Mouse (Mus musculus) spleen, postnatal 10 days (tissue): Measurements from ENCODE around the gene Ap3d1.
A peak's percentile ranks its signal among the peaks of the same experiment; 100 is the strongest.

ENCODE experiments used
- DNase-seq, 2 experiments: peaks; one replicate each; pipeline ENCODE4 v3.0.0; 2021 to 2022; ENCODE audit warnings: low spot score in 2 of 2

Gene Ap3d1

DNA sequence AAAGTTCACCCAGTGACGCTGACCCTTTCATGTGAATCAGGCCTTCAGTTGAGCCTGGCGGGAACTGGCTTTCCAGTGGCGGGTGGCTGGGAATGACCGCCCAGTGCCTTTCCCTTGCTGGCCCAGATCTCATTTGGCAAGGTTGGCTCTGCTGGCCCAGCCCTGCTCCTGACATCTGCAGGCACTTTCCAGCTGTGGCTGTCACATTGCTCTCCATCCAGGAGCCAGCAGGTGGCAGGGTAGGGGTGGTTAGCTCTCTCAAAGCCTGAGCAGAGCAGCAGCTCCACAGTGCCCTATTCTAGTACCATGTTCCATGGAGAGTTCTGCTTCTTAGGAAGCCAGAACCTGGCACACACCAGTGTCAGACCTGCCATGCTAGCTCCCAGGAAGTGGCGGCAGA, 15.7 kb upstream of the Ap3d1 start:
- peak; percentile 60 to 86 for DNase-seq

DNA sequence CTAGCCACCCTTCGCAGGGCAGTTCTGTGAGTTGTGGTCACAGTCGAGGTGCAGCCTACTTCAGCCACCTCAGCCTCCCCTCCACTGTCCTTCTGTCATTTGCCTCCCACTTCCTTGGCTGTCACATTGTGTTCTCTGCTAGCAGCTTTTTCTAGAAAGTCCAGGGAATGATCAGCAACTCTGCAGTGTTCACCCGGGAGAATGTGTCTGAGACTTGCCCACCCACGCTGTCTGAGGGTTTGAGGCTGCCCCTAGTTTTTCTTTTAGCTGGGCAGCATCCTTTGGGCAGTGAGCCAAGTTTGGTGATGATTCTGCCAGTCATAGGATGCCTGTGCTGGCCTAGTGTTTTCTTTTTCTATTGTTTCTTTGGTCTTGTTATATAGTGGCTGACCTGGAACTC, 14.9 kb upstream of the Ap3d1 start:
- peak; percentile 22 to 38 for DNase-seq

DNA sequence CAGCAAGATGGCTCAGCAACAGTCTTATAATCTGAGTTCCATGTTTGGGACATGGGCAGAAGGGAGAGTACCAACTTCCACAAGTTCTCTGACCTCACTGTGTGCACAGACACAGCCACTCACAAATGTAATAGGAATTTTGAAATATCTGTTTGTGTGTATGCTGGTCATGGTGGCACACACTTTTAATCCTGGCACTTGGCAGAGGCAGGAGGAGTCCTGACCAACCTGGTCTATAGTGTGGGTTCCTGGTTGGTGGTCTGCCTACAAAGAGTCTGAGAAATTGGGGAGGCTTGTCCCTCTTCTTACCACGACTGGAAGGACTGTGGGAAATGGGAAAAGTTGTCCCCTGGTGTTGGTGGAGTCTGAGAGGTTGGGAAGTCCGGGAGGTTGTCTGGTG, 14.4 kb upstream of the Ap3d1 start:
- DNase-seq: no peak

DNA sequence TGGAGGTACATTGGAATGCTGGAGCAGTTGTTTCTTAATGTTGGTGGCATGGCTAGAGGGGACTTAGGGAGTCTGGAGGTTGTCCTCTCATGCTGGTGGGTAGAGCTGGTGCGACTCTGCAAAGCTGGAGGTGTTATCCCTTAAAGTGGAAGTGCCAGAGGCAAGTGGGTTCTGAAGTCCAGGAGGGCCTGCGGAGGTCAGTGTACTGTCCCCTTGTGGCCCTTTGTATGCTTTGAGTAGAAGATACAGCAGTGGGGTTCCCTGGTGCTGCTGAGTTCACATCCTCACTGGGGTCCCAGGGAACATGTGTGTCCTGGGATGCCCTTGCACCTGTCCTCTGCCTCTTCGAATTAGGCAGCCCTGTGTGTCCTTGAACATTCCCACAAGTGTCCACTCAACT, 14.0 kb upstream of the Ap3d1 start:
- peak; percentile 33 to 42 for DNase-seq

DNA sequence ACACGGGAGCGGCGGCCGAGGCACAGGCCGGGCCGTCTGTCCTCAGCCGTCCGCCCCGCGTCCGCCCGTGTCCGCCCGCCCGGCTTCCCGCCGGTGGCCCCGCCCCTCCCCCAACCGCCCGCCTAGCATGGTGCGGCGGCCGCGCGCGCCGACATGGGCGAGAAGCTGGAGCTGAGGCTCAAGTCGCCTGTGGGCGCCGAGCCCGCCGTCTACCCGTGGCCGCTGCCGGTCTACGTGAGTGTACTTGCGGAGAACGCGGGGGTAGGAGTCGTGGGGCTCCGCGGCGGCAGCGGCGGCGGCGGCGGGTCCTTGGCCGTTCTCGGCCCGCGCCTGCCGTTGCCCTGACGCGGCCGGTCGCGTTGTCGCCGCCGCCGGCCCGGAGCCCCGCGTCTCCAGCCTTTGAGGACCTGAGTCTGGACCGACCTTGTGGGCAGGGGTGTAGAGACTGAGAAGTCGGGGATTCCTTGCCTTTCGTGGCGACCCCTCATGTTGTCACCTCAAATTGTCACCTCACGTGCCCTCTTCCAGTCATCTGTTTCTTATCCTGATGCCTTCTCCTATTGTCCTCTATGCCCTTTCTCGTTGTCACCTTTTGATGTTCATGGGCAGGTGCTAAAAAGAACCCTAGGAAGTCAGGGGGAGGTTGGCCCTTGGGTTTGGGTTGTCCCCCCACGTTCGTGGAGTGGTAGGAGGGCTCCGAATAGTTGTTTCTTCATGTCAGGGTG, 13.4 kb upstream of the Ap3d1 start:
- no peak for DNase-seq

- peak; percentile 99 to 100 for DNase-seq
Measured at GRCm38 (mm10) chr10:80754594-80755290, 12.7 kb upstream of the Ap3d1 start, which contains the start of gene Dot1l. Gene Dot1l (plus strand): TSS chr10:80755206.

DNA sequence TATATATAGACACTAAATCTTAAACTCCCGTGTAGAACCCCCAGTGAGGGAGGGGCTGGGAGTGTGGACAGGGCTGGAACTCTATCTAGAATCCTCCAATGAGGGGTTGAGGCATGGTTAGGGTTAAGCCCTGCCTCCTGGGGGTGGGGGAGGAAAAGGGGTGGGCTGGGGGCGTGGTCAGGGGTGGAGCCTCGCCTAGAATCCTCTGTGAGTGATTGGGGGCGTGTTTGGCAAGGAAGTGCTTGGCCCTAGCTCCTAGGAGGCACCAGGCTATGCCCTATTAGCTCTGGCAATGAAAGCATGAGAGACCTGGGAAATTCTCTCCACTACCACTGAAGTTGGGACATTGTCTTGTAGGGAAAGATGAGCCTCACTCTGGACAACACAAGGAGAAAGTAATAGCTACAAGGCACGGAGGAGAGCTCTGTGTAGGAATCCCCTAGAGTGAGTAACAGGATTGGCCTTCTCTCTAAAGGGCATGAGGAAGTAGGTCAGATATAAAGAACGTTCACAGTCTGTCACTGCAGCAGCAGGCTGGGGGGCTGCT, 10.1 kb upstream of the Ap3d1 start:
- DNase-seq: peak; percentile 31 to 79

- DNase-seq: peak; percentile 27 to 45
Measured at GRCm38 (mm10) chr10:80751188-80751832, 9.2 kb upstream of the Ap3d1 start.

DNA sequence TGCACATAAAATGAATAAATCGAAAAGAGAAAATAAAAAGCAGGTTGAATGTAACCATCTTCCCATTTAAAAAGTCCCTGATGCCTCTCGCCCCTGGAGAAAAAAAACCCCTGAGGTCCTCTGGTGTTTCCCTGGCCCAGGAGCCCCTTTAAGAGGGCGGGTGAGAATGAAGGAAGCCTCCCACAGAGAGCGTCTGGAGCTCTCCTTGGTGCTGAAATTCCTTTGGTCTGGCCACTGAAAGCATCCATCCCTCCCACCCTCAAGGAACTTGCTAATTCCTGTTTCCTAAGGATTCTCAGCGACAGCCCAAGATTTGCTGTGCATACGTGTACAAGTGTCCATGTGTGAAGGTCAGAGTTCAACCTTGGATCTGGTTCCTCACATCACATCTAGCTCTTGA, 6.5 kb upstream of the Ap3d1 start:
- DNase-seq: peak in 1 of 2 experiments; percentile 71

DNA sequence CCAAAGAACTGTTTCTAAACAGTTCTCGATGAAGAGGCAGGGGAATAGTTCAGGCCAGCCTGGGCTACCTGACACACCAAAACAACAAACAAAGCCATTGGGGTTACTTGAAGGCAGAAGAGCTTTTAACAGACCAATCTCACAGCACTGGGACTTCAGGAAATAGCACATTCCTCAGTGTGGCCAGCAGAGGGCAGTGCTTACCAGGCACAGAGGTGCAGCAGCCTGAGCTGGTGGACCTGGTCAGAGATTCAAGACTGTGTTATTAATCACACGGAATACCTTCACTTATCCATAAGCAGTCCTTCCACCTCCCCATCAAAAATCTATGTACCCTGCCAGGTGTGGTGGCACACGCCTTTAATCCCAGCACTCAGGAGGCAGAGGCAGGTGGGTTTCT, 5.3 kb upstream of the Ap3d1 start:
- DNase-seq: peak; percentile 73 to 89

- DNase-seq: peak; percentile 27 to 77
Measured at GRCm38 (mm10) chr10:80744262-80744661, 2.2 kb upstream of the Ap3d1 start.

DNA sequence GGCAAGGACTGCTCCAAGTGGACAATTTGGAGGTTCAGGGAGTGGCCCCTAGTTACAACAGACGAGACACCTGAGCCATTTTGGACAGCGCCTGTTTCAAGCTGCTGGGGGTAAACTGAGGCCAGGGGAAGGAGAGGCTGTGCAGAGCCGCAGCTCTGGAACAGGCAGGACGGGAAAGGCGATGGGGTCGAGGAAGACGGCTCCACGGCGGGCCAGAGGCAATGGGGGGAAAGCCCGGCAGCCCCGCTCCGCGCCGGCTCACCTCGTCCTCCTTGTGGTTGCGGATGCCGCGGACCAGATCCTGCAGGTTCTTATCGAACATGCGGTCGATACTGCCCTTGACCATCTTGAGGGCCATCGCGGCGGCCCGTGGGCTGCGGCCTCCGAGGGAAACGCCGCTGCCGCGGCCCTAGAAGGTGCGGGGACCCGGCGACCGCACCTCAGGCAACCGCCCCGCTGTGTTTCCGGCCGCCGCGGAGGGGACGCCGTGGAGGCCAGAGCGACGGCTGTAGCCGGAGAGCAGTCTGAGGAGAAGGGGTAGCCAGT, 357 bp downstream of the Ap3d1 start:
- DNase-seq: peak; percentile 20 to 51

DNA sequence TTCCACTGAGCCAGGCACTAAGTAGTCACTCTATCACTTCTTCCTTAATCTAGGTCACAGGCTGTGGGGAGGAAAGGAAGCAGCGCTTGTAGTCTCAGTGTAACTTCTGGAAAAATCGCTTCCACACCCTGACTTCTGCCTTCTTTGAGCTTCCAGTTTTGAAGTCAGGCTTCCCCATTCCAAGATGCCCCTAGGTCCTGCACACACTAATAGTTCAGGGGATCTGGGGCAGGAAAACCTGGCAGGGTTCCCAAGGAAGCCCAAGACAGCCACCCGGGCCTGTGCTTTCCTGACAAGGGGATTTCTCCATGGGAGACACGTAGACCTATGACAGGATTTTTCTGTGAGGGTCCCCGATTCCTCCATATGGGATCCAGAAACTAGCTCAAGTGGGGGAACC, 918 bp downstream of the Ap3d1 start:
- peak in 1 of 2 experiments; percentile 28 for DNase-seq

DNA sequence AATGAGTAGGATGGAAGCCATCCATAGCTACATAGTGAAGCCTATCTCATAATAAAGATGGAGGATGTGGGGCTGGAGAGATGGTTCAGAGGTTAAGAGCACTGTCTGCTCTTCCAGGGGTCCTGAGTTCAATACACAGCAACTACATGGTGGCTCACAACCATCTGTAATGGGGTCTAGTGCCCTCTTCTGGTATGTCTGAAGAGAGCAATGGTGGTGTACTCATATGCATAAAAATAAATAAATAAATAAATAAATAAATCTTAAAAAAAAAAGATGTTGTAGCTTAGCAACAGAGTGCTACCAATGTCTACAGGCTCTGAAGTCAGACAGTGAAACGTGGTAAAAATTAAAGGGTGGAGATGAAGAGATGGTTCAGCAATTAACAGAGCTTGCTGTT, 3.4 kb downstream of the Ap3d1 start:
- DNase-seq: no peak

- no peak for DNase-seq
Measured at GRCm38 (mm10) chr10:80736731-80737130, 5.3 kb downstream of the Ap3d1 start.

DNA sequence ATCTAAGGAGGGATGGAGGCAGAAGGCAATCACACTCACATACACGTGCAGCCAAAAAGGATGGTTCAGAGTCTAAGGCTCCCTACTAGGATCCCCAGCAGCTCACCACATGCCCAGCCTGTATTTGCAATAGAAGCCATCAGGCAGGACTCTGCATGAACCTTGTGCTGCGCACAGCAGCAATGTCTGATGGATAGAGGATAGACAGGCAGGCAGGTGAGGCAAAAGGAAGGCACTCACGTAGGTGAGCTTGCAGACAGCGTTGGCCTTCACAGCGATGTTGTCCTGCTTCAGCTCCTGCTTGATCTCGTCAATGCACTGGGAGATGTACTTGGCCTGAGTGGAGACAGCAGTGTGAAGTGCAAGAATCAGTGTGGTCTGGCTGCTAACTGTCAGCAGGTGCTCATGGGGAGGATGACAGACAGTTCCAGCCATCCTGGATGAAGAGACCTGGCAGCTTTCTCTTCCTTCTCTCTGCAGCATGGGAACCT, 9.4 kb downstream of the Ap3d1 start:
- no peak for DNase-seq

DNA sequence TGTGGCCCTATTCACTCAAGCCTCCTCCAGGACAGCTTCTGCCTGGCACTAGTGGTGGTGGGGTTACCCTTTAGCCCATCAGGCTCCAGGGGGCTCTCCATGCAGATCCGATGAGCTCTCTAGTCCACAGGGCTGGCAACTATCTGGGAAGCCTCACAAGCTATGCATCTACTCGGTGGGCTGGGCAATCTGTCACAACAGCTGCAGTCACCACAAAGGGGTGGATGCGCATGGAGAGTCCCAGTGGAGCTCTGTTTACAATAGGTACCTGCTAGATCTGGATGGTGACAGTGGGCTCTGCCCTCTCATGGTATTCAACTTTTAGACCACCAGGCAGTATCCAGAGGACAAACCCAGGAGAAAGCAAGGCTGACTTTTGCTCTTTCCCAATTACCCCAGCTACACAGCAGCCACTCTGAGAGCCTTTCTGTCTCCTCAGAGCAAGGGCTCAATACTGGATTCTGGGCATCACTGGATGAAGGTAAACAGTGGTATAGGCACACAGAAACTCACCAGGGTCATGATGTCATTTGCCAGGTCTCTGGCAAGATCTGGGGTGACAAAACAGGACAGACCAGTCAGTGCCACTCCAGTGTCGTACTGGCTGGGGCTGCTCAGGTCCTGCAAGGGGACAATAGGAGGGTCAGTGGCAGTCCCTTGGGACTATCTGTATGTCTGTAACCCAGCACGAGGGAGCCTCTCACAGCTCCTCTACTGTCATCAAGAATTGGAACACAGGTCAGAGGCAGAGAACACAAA, 14.5 kb downstream of the Ap3d1 start:
- DNase-seq: no peak

GRCm38 (mm10) chr10:80717281-80717680, 24.8 kb downstream of the Ap3d1 start:
- DNase-seq: no peak

DNA sequence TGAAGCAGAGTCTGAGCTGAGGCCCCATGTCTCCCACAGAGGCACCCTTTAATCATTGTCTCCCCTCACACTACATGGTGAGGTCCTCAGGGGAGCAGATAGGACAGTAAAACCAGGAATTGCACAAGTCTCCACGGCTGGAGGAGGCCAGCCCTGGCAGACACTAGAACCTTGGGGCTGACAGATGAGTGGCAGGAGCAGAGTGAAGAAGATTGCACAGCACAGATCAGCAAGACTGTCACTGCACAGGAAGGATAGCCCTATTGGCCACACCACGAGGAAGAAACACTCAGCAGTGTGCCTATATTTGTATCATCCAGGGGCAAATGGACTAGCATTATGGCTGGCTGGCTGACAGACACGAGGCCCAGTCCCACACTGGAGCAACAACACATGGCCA, 31.2 kb downstream of the Ap3d1 start:
- no peak for DNase-seq

DNA sequence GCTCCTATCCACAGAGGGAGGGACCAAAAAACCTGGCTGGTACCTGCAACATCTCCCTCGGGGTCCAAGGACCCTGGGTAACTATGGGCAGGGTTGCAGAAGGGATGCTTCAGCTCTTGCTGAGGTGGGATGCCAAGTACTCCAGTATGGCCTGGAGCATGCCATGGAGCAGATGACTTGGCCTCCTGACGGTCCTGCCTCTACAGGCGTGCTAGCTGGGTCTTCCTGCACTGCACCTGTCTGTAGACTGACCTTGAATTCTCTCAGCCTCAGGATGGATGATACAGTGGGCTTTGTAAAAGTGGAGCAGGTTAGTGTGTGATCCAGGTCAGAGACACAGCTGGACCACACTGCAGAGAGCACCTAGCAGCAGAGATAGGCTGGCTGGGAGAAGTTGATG, 36.6 kb downstream of the Ap3d1 start:
- no peak for DNase-seq

DNA sequence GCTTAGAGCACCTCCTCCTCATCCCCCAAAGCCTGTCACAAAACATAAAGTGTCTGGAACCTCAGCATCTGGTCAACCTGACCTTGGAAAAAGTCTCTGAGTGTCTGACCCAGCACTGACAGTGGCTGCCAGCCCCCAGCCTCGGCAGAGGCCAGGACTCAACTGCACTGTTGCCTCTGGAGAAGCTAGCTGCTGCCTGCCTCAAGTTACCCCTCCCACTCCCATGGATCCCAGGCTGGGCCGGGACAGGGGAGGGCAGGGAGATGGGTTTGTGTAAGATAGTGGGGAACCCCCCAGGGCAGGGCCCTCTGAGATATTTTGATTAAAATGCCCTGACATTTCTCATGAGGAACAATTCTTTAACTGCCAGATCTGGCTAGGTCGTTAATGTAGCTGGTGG, 37.0 kb downstream of the Ap3d1 start:
- DNase-seq: peak in 1 of 2 experiments; percentile 14
